Mouse (Mus musculus): ENCODE measurements at regions not wholly inside any gene's neighbourhood (a gene's known extent, or its start where the extent isn't known, plus 50 kb on each side); places are given as distances from the start of the nearest gene placed in this dataset.

DNA sequence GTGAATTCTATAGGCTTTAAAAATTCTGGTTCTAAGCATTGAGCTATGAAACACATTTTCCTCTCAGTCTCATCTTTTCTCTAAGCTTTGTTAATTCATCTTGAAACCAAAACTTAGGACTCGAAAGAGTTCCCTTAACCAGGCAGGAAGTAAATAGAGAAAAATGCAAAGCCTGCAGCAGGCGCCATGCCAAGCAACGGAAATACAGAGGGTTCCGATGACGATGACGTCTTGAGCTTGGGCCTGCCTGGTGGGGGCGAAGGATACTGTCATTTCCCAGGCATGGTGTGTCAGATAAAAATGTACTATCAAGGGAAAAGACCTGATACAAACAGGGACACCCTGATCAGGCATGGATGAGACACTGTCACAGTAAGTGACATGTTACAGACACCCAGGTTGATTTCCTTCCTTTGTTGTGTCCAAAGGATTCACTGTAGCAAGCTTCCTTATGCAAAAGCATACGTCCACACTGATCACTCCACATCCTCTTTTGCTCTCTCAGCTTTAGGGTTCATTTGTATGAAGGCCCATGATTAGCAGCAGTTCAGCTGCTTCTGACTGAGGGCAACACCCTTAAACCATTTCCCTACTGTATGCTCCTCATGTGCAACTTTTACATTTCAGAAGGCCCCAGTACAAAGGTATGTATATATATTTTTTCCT lies 135.0 kb downstream of the Cemip2 start:
- peak; percentile 25 for DNase-seq

DNA sequence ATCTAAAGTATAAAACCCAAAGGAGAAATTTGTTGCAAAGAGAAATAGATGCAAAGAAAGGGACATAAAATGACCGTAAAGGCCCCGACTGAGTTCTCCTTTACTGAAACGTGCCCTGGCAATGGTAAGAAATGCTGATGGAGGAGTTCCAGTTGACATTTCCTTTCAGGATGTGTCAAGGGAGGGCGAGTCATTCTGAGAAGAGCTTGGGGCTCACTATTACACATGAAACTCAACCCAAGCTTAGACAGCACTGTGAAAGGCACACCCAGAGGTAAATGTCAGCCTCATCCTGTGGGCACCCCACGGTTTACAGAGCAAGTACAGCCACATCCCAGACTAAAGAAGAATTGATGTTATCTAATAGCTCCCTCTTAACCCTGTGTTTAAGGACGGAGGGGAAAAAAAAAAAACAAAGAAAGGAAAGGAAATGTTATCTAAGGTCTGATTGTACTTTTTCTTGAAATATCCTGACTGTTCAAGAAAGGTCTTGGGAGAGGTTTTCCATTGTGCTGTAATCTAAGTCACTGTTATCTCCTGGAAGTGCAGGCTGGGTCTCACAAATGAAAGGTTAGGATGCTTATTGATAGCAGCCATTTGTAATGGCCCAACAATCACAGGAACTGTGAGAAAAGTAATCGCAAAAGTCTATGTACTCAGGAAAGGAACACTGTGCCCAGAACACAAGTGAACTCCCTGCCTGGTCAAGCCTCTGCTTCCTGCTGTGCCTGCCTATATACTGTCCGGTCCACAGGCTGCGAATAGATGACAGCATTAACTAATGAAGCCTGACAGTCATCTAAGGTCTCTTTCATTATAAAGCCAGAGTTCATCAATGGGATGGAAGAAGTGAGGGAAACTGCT lies 135.8 kb downstream of the Cemip2 start:
- no peak for DNase-seq

DNA sequence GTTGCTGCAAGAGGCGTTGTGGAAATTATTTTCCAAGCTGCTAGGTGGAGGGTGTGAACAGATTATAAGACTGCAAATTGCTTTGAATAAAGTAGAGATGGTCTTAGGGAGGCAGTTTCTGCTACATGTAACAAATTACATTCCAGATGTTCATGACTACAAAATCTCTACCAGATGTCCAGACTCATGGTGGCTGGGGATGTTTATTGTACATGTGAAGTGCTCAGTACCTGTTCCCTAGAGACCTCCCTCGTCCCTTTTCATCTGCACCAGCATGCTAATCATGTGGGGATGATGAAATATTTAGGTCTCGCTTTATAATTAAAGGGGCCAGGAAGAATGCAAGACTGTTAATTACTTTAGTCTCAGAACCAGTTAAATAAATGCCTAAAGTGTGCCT lies 136.5 kb downstream of the Cemip2 start:
- no peak for DNase-seq

DNA sequence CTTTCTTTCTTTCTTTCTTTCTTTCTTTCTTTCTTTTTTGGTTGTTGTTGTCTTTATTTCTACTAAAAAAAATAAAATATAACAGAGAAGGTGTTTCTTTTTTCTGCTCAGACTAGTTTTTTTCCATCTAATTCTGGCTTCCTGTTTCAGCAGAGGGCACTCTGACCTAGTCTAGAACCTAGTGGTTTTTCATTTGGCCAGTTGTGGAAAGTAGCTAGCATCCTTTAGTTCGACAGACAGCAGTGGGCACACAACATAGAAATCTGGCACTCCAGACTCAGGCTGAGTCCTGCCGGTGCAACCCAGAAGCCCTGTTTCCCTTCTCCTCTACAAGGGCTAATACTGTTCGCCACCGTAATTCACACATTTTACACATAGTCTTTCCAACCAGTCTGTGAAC lies 140.0 kb downstream of the Cemip2 start:
- DNase-seq, result no peak

DNA sequence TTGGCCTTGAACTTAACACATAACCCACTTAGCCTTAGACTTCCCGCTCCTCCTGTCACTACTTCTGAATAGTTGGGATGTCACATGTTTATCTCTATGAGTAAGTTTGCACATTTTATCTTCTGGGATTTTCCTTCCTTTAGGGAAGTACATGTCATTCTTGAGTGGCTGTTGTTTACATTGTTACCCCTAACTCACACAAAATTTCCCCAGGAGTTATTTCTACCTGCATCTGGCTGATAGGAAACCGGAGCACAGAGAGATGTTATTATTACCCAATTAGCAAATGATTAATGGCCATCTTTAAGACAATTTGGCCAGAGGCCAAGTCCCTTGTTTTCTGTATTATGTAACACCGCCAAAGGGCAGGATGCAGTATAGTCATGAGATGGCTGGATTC lies 140.9 kb downstream of the Cemip2 start:
- DNase-seq, result no peak

DNA sequence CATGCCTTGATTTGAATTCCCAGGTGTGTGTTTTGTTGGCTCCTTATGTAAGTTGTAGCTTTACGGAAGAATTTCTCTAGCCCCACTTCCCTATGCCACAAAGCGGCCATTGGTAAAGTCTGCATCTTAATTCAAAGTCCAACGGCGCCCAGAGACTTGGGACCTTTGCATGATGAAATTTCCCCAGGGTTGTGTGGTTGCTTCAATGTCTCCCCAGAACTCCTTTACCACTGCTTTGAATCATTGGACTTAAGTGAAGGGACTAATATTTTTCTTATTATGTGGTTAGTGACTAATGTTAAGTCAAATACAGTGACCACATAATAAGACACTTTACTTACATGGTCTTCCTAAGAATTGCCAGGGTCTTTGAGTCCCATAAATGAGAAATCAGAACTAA lies 162.0 kb downstream of the Cemip2 start:
- DNase-seq, result no peak

DNA sequence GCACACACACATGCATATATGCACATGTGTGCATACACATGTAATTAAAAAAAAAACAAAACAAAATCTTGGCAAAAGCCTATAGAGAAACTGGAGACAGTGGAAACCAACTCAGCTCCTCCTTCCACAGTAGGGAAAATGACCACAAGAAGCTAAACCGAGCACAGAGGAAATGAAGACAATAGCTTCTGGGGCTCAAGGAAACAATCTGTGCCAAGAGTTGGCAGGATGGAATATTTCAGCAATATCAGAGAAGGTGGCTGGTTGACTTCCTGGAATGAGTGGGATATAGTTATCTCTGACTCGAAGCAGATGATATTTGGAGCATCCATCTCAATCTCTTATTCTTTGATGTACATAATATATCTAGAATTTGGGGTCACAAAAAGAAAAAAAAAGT lies 163.6 kb downstream of the Cemip2 start:
- no peak for DNase-seq

DNA sequence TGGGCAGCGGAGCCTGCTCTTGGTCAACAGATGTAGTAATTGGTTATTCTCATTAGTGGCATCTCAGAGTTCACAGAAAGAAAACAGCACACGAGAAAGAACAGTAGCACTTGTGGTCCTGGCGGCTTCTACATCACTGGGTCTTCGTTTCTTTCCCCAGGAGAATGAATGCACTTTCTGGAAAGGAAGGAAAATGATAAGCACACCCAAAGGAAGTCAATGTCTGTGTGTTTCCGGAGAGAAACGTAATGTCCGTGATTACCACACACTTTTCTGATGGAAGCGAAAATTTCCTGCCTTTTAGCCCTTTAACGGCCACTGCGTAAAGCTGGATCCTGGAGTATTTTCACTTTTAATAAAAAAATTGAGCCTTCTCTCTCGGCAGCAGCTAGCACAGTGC lies 164.1 kb downstream of the Cemip2 start:
- no peak for DNase-seq

DNA sequence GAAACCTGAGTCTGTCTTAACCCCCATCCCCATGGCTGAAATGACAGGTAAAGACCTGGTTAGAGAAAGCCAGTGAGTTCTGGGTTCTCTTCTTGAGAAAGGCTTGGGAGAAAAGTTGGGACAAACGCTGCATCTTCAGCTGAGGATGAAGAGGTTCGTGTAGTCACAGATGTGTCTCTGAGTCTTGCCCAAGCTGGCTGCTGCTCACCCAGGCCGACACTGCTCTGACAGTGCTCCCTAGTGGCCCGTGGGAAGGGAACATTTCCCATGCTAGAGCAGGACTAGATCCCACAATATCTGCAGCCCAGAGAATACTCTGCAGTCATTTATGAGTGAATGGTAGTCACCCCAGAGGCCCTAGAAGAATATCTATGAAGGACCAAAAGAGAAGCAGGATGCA lies 165.3 kb downstream of the Cemip2 start:
- peak; percentile 58 for DNase-seq

DNA sequence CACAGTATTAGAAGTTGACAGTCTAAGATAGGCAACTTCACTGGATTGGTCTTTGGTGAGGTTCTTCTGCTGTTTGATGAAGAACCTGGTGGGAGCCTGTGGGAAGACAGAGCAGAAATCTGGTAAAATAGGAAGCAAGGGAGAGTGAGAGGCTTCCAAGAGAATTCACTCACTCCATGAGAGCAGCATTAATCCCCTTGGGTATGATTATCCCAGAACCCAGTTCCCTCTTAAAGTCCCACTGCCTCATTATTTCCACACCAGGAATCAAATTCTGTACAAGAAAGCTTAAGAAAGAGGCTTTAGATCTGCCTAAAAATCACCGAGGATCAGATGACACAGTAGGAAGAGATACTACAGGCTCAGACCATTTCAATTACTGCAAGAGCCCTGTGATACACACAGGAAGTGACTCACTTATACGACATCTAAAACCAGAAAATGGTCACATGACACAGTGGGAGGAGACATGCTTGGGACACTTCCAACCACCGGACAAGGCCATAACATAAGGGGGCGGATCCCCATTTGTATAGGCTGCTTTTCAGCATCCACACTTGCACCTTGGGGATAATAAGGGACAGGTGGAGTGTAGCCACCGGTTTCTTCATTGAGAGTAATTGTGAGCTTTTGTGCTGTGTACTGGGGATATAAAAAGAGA lies 168.2 kb downstream of the Cemip2 start:
- no peak for DNase-seq

DNA sequence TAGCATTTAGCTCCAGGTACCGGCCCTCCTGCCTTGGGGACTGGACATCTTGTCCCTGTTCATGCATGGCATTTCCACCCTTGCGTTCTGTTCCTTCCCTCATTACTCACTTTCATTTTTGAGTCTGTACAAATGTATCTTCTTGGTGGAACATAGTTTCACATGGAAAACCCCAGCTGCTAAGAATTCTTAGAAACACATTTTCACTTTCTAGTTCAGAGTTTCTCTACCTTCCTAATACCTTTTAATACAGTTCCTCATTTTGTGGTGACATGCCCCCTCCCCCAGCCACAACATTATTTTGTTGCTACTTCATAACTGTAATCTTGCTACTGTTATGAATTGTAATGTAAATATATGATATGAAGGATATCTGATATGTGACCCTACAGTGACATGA lies 169.9 kb downstream of the Cemip2 start:
- DNase-seq, result no peak

DNA sequence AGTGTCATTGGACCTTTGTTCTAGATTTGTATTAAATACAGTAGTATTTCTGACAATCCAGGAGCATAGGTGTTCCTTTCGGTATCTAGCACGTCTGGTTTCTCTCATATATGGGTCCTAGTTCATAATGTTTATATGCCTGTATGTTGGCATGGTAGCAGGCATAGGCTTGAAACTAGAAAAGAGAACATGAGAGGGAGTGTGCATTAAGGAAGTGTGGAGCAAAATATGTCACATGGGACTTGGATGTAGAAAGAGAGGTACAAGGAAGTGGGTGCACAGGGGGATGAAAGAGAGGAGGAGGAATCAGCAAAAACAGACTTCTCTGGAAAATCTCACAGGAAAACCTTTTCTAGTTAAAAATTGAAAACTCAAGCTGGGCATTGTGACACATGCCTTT lies 176.2 kb upstream of the Trpm3 start:
- no peak for DNase-seq

DNA sequence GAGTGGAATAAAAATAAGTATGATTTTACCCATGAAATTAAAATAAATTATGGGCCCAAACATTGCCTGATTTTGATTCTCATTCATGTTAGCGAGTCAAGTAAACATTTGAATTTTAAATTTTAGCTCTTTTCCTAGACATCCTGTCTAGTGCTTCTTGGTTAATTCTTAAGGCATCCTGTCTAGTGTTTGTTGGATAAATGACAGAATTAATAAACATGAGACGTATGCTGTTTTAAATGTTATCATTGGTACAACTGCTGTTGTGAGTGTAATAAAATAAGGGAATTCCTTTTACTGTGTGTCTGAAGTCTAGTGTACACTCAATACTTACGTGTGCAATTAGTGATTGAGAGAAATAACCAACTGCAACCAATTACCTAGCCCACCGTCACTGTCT lies 149.0 kb upstream of the Trpm3 start:
- DNase-seq, result no peak

DNA sequence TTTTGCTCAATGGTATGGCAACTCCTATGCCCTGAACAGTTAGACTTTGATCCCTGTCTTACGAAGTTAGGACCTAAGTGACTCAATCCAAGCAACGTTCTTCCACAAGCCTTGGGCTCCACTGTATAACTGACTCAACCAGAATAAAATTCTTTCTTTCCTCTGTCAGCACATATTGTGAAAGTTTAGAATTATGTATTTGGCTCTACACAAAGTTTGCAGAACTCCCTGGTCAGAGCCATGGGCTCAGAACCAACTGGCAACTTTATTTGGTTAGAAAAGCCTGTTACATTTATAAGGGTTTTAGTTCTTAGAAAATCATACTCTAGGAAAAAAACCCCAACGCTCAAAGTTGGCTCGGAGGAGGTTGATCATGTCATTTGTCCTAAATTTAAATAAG lies 147.9 kb upstream of the Trpm3 start:
- peak; percentile 25 for DNase-seq

DNA sequence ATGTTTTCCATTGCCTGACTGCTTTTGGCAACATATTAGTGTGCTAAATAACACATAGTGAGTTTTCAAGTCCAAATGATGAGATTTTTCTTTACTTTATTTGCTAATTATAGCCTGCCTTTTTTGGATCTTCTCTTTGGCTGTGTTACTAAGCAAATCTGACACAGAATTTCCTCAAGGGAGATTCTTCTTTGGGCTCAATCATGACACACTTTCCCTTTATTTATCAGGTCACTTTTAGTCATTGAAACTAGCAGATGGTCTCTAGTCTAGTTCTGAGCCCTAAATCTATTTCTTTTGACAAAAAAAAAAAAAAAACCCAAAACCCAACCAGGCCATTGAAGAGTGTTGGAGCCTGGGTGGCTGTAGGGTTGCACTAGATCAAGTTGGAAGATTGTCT lies 147.4 kb upstream of the Trpm3 start:
- DNase-seq, result no peak

DNA sequence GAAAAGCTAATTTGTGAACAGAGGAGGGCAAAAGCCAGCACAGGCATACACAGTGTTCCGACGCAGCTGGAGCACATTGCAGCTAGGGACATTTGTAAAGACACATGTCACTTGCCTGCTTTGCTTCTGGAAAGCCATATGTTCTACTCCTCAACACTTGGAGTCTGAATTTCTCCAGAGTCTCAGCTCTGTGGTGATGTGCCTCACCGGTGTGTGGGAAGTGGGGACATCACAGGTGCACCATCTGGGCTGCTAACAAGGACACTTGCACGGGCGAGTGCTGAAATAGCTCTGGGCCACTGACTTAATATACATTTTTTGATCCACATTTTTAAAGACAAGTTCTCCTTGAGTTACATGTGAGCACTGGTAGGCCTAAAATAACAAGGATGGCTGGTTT lies 139.2 kb upstream of the Trpm3 start:
- DNase-seq, result no peak

DNA sequence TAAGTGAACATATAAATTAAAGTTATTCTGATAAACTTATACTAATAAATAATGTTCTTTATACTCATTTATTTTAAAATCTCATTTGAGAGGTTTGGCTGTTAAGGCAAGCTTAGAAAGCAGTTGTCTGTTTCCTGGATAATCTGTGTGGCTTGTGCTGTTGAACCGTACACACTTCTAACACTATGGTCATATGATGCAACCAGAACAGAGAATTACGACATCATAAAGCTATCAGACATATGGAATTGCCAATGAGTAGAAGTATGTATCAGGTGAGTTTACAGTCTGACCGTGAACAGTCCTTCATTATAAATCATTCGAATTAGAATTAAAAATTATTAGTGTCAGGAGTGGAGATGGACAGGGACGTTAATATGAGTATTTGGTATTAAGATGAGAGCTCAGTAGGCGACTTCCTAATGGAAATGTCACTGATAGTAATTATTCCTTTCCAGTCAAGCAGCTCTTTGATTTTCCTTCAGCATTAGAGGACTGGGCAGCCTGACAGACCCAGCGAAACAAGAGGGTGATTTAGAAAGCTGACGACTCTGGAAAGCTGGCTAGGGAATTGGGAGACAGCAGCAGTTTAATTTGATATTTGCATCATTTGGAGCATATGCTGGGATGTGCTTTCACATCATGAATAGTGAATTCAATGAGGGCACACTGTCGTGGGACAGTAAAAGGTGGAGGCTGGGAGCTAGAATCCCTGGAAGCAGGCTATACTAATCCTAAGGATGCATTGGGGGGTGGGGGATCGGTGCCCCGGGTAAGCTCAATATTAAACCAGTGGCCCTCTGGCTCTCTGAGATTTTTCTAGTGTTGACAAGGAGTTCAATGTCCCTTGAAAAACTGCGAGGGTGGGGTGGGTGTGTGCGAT lies 130.6 kb upstream of the Trpm3 start:
- DNase-seq, result no peak

DNA sequence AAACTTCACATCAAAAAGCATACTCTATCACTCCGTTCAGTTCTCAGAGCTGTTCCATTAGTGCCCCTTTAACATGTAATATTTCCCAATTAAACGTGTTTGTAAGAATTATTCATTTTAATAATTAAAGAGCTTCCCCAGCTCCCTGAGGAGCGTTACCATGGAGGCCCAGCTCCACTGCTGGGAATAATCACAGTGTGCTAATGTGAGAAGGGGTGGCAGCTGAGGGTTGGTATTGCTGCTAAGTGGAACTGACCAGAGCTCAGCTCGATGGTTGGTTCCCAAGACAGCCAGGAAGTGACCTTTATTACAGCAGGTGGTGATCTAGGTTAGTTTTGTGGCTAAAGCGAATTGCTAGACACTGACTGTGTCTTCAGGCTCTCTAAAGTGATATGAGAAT lies 128.6 kb upstream of the Trpm3 start:
- DNase-seq, result no peak

DNA sequence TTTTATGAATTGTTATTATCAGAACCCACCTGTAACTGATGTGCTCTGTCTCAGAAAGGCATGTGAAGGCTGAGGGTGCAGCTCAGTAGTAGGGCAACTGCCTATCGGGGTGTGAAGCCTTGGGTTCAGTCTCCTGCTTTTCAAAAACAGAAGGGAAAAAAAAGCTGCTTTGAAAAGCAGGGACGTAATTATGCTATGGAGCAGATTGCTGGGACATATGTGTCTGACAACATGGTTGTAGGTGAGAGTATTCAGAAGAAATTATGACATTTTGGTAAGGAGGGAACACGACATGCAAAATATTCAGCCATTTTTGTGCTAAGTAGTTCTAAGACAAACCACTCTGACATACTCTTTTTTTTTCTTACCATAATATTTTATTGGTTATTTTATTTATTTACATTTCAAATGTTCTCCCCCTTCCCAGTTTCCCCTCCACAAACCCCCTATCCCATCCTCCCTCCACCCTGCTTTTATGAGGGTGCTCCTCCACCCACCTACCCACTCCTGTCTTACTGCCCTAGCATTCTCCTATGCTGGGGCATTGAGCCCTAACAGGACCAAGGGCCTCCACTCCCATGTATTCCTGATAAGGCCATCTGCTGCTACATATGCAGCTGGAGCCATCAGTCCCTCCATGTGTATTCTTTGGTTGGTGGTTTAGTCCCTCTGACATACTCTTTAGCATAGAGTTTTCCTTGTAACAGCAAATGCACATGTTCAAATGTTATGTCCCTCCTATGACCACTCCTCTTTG lies 122.8 kb upstream of the Trpm3 start:
- no peak for DNase-seq

DNA sequence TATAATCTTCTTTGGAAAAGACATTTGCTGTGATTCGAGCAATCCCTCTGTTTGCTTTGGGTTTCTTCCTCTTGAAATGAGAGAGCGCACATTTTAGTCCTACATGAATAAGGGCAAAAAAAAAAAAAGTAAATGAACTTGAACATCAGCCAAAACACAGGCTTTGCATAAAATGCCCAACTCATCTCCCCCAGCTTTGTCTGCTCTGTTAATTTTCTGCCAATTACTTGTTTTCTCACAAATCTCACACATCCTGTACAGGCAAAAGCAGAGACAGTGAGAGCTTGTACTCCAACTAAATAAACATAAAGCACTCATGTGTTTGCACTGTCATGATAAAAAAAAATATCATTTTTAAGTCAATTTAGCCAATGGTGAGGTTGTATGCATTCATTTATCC lies 121.4 kb upstream of the Trpm3 start:
- DNase-seq, result no peak

DNA sequence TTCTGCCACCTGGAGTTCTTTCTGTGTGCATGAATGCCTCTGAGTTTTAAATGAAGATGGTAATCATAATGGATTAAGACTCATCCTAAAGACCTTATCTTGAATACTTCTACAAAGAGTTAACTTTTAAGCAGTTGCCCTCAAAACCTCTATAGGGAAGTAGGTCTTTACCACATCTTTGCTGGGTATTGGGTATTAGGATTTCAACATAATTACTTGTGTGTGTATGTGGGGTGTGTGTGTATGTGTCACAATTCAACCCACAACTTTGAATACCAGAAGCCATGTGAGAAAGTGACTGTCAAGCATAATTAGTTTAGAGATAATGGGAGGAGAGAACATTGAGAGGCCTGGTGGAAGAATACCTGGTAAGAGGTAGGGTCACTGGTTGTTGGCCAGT lies 111.3 kb upstream of the Trpm3 start:
- no peak for DNase-seq

DNA sequence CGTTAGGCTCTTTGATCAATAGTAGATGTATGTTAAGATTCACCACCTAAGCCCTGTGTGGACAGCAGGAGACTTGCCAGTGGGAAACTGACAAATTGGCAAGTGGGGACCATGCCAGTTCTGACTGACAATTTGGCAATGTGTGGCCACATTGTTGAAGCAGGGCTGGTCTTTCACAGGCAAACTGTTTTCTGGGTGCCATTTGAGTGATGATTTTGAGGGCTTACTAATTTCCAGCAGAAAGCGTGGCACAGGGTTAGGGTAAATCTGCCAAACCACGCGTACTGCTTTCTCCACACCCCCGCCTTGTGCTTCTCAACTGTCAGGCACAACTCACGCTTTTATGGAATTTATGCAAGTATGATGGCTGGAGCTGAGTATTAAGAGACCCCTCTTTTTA lies 91.2 kb upstream of the Trpm3 start:
- DNase-seq, result no peak
